In genomic region chr2:3282866-3283601, GRCm38 (mm10) we compare ENCODE assay signal across 8 mouse cellular contexts. TPM values are rescaled to one million over a fixed set of nuclear protein-coding genes. Genes with fewer than 3 reads are reported as not detected.
A peak's percentile ranks its signal among the peaks of the same experiment; 100 is the strongest.
DNase-seq lines count a peak whose midpoint lies in the region; ATAC-seq and TF ChIP-seq lines count a peak whose summit lies in the region.

No protein-coding gene starts in this region.

- H3K9ac ChIP-seq in forebrain, embryonic 16.5 days (replicated peaks; ENCODE audit: low read depth, low read length): peak overlapping the region; percentile 75
- peak overlapping the region; percentile 37 for H3K9ac ChIP-seq in kidney, embryonic 14.5 days (ENCODE audit: low read depth, low read length)
- peak overlapping the region; percentile 60 for H3K9ac ChIP-seq in midbrain, embryonic 13.5 days (replicated peaks)

- peaks cover 8% of the 10 kb centered on the region for H3K4me1 ChIP-seq in thymus, adult 2 months (replicated peaks; ENCODE audit: control insufficient read depth, insufficient read depth, low read length)
- H3K4me1 ChIP-seq in forebrain, embryonic 16.5 days (replicated peaks; ENCODE audit: control insufficient read depth, insufficient read depth, low read length): peaks cover 15% of the 10 kb centered on the region
- 0 out of 2 replicates have a peak, but pooled peaks cover 4% of the 10 kb centered on the region for H3K4me1 ChIP-seq in kidney, embryonic 14.5 days (ENCODE audit: control insufficient read depth, insufficient read depth, low read length)
- H3K4me1 ChIP-seq in midbrain, embryonic 13.5 days (replicated peaks): peaks cover 17% of the 10 kb centered on the region

- peak overlapping the region; percentile 59 for H3K4me3 ChIP-seq in thymus, adult 2 months (ENCODE audit: control insufficient read depth, insufficient read depth, low read length)
- peak overlapping the region; percentile 77 for H3K4me3 ChIP-seq in forebrain, embryonic 16.5 days (replicated peaks; ENCODE audit: low read length)
- H3K4me3 ChIP-seq in kidney, embryonic 14.5 days (ENCODE audit: low read length): peak overlapping the region; percentile 62
- peak overlapping the region; percentile 81 for H3K4me3 ChIP-seq in midbrain, embryonic 13.5 days (replicated peaks)

- H3K4me2 ChIP-seq in forebrain, embryonic 16.5 days (ENCODE audit: low read length): peak overlapping the region; percentile 60
- H3K4me2 ChIP-seq in kidney, embryonic 14.5 days (replicated peaks; ENCODE audit: low read depth, low read length): peak overlapping the region; percentile 44
- H3K4me2 ChIP-seq in midbrain, embryonic 13.5 days (replicated peaks): peak overlapping the region; percentile 63

- WGBS in thymus, adult 2 months: 18% methylated on average over 12 of the region's 12 CpGs
- WGBS in forebrain, embryonic 16.5 days: 8% methylated on average over 12 of the region's 12 CpGs
- WGBS in kidney, embryonic 14.5 days: 8% methylated on average over 12 of the region's 12 CpGs
- 7% methylated on average over 12 of the region's 12 CpGs for WGBS in midbrain, embryonic 13.5 days

- H3K9me3 ChIP-seq in forebrain, embryonic 16.5 days (ENCODE audit: control insufficient read depth, low read length): no peaks in the 10 kb centered on the region
- H3K9me3 ChIP-seq in kidney, embryonic 14.5 days (ENCODE audit: control insufficient read depth, low read length): no peaks in the 10 kb centered on the region
- no peaks in the 10 kb centered on the region for H3K9me3 ChIP-seq in midbrain, embryonic 13.5 days

- TF ChIP-seq POLR2A in thymus, adult 2 months (IDR thresholded peaks at IDR 0.05; ENCODE audit: control insufficient read depth, extremely low read depth, insufficient read depth, low read length, poor library complexity): no peak

- DNase-seq in cerebellum, adult 11 months: peak; percentile 19
- peak; percentile 4 for DNase-seq in thymus, adult 2 months
- no peak for DNase-seq in thymus, postnatal 0 days (ENCODE audit: low spot score)
- no peak for DNase-seq in urinary bladder, postnatal 10 days (ENCODE audit: low spot score)

- no peak for ATAC-seq in cerebellum, adult (ENCODE audit: insufficient number of reproducible peaks, low FRiP score, low TSS enrichment)
- peak; percentile 4 for ATAC-seq in forebrain, embryonic 16.5 days
- ATAC-seq in kidney, embryonic 14.5 days (ENCODE audit: low FRiP score, low TSS enrichment): peak; percentile 0
- no peak; the same call in 1 of the 2 replicates for ATAC-seq in midbrain, embryonic 13.5 days

- no peaks in the 10 kb centered on the region for H3K27me3 ChIP-seq in thymus, adult 2 months (ENCODE audit: control insufficient read depth, insufficient read depth, low read length)
- no peaks in the 10 kb centered on the region for H3K27me3 ChIP-seq in forebrain, embryonic 16.5 days (replicated peaks; ENCODE audit: control insufficient read depth, insufficient read depth, low read length)
- H3K27me3 ChIP-seq in kidney, embryonic 14.5 days (ENCODE audit: control insufficient read depth, insufficient read depth, low read length): no peaks in the 10 kb centered on the region
- no peaks in the 10 kb centered on the region for H3K27me3 ChIP-seq in midbrain, embryonic 13.5 days

- H3K36me3 ChIP-seq in thymus, adult 2 months (ENCODE audit: control insufficient read depth, insufficient read depth, low read length): no peaks in the 10 kb centered on the region
- no peaks in the 10 kb centered on the region for H3K36me3 ChIP-seq in forebrain, embryonic 16.5 days (ENCODE audit: control insufficient read depth, insufficient read depth)
- H3K36me3 ChIP-seq in kidney, embryonic 14.5 days (ENCODE audit: control insufficient read depth, insufficient read depth, low read length): no peaks in the 10 kb centered on the region
- H3K36me3 ChIP-seq in midbrain, embryonic 13.5 days: no peaks in the 10 kb centered on the region

- no peak for TF ChIP-seq CTCF in thymus, adult 2 months (IDR thresholded peaks at IDR 0.05; ENCODE audit: borderline replicate concordance, control insufficient read depth, extremely low read depth, insufficient read depth, low read length, poor library complexity)

- no peak overlapping the region for H3K27ac ChIP-seq in thymus, adult 2 months (ENCODE audit: control insufficient read depth, insufficient read depth, low read length)
- peak overlapping the region; percentile 94 for H3K27ac ChIP-seq in forebrain, embryonic 16.5 days (ENCODE audit: low read length)
- peak overlapping the region; percentile 68; the same call in 1 of the 2 replicates for H3K27ac ChIP-seq in kidney, embryonic 14.5 days (ENCODE audit: low read depth, low read length)
- peak overlapping the region; percentile 94 for H3K27ac ChIP-seq in midbrain, embryonic 13.5 days

RNA-seq across cellular contexts. Expression of gene Nmt2, which starts 1.0 kb away (rescaled TPM):
- polyA plus RNA-seq in thymus, adult 2 months (2012; rRNA removed): 7.4 and 8.1 TPM in 2 replicates
- 24.9 and 28.8 TPM in 2 replicates for polyA plus RNA-seq in thymus, postnatal 0 days (2015; fragmentation: Nextera tagmentation; extraction: Ambion mirVana)
- polyA plus RNA-seq in forebrain, embryonic 16.5 days (2015; fragmentation: Nextera tagmentation; extraction: Ambion mirVana): 119 and 126 TPM in 2 replicates
- polyA plus RNA-seq in kidney, embryonic 14.5 days (2014; fragmentation: Nextera tagmentation; extraction: Ambion mirVana): 52.1 and 54.4 TPM in 2 replicates
- 90.2 and 102 TPM in 2 replicates for polyA plus RNA-seq in midbrain, embryonic 13.5 days (2015; fragmentation: Nextera tagmentation; extraction: Ambion mirVana)

RNA-seq across cellular contexts. Expression of gene Rpp38, which starts 49.4 kb away (rescaled TPM):
- 3.4 and 3.5 TPM in 2 replicates for polyA plus RNA-seq in thymus, adult 2 months (2012; rRNA removed)
- 18.0 and 19.5 TPM in 2 replicates for polyA plus RNA-seq in thymus, postnatal 0 days (2015; fragmentation: Nextera tagmentation; extraction: Ambion mirVana)
- polyA plus RNA-seq in forebrain, embryonic 16.5 days (2015; fragmentation: Nextera tagmentation; extraction: Ambion mirVana): 14.7 and 15.9 TPM in 2 replicates
- 26.5 and 35.2 TPM in 2 replicates for polyA plus RNA-seq in kidney, embryonic 14.5 days (2014; fragmentation: Nextera tagmentation; extraction: Ambion mirVana)
- 12.8 and 14.7 TPM in 2 replicates for polyA plus RNA-seq in midbrain, embryonic 13.5 days (2015; fragmentation: Nextera tagmentation; extraction: Ambion mirVana)

RNA-seq across cellular contexts. Expression of gene Acbd7, which starts 52.9 kb away (rescaled TPM):
- polyA plus RNA-seq in thymus, adult 2 months (2012; rRNA removed): not detected in 2 replicates
- polyA plus RNA-seq in thymus, postnatal 0 days (2015; fragmentation: Nextera tagmentation; extraction: Ambion mirVana): 1.5 and 2.6 TPM in 2 replicates
- polyA plus RNA-seq in forebrain, embryonic 16.5 days (2015; fragmentation: Nextera tagmentation; extraction: Ambion mirVana): 1.2 and 1.3 TPM in 2 replicates
- 1.2 and 1.7 TPM in 2 replicates for polyA plus RNA-seq in kidney, embryonic 14.5 days (2014; fragmentation: Nextera tagmentation; extraction: Ambion mirVana)
- polyA plus RNA-seq in midbrain, embryonic 13.5 days (2015; fragmentation: Nextera tagmentation; extraction: Ambion mirVana): 1.2 and 1.3 TPM in 2 replicates

Comparison
In these comparisons a context has a peak if more than half of its experiments do, and no peak if none do; other contexts are left out.
1. DNase-seq: peak in cerebellum, adult 11 months (single experiment) and thymus, adult 2 months (single experiment); none in thymus, postnatal 0 days (single experiment) and urinary bladder, postnatal 10 days (single experiment).
2. ATAC-seq: peak in forebrain, embryonic 16.5 days (single experiment) and kidney, embryonic 14.5 days (single experiment); none in cerebellum, adult (single experiment) and midbrain, embryonic 13.5 days (single experiment).
3. Peak in every context shown above with its lines, with median percentiles within 50 percentile points of each other: H3K4me3 ChIP-seq, H3K4me2 ChIP-seq and H3K9ac ChIP-seq.